Mouse (Mus musculus) left cerebral cortex, adult 2 months (tissue): Measurements from ENCODE around the gene Sh2b2. TPM values are rescaled to one million over a fixed set of nuclear protein-coding genes. Genes with fewer than 3 reads are reported as not detected.
A peak's percentile ranks its signal among the peaks of the same experiment; 100 is the strongest.

Source experiments
- DNase-seq, 2 experiments: peaks; one replicate each; pipeline ENCODE4 v3.0.0; 2021 to 2022; ENCODE audit warnings: low spot score in 2 of 2, mixed read lengths in 1 of 2; ENCODE audit errors: extremely low spot score in 1 of 2
- H3K27ac ChIP-seq: fragments of 200-600 bp; 2 replicates; pipeline ENCODE4 v1.8.1; 2022
- H3K4me3 ChIP-seq: fragments of 200-600 bp; 2 replicates; pipeline ENCODE4 v1.8.1; 2022
- CTCF ChIP-seq: fragments of 200-600 bp; IDR thresholded peaks from 2 replicates; pipeline ENCODE4 v1.8.1; 2022; ENCODE audit warnings: antibody characterized with exemption, mild to moderate bottlenecking, moderate library complexity
- intact Hi-C: fragments of 180-260 bp; cut with DNase I; formaldehyde crosslinking; loops from one replicate; pipeline ENCODE4 v1.15.1; 2025
- long read RNA-seq, 2 experiments: library from polyadenylated mRNA; stranded (forward); transcript quantifications; one replicate each; pipeline ENCODE4 v2.0.0; 2021; ENCODE audit warnings: borderline mapping rate in 2 of 2
- total RNA-seq, 2 experiments: library from RNA; stranded (reverse); gene quantifications; 2 replicates each; pipeline ENCODE4 v1.2.3; 2021

Gene Sh2b2
- total RNA-seq, result 1 to 10 TPM; 7.4 to 9.4 TPM
- long read RNA-seq, experiment 1, partial matches to known transcripts, result 1 of 11 reads
- long read RNA-seq, experiment 1, other reads (novel, unspliced or antisense), result 3 of 11 reads
- long read RNA-seq, experiment 2, transcript Sh2b2-201 (9 exons, 2,848 nt), result major isoform, 8 of 13 reads
- long read RNA-seq, experiment 2, partial matches to known transcripts, result 0 of 13 reads
- long read RNA-seq, experiment 2, other reads (novel, unspliced or antisense), result 4 of 13 reads

DNA sequence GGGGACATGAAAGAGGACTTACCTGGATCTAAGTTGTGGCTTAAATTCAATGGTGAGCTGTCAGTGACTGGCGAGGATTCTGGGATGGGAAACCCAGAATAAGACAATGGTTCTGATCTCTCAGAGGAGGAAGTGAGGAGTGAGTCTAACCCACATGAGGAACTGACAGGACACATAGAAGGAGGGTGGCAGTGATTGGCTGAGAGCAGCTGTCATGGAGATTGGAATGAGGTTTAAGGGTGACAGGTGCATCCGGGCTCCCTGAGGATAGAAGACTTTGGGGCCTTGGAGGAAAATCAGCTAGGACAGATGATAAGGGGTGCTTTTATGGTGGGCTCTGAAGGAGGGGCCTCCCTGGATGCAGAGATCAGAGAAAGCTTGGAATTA, at the start of gene Sh2b2:
TSS of gene Sh2b2 (minus strand) at position 105 of the 387 bp plus-strand sequence.
- no peak for DNase-seq
- no peak for TF ChIP-seq CTCF
- Histone ChIP-seq H3K4me3 (peak within 1 kb of the TSS; percentile 87), H3K27ac (no peak within 1 kb of the TSS)
- intact Hi-C loops, result no loop called here

DNA sequence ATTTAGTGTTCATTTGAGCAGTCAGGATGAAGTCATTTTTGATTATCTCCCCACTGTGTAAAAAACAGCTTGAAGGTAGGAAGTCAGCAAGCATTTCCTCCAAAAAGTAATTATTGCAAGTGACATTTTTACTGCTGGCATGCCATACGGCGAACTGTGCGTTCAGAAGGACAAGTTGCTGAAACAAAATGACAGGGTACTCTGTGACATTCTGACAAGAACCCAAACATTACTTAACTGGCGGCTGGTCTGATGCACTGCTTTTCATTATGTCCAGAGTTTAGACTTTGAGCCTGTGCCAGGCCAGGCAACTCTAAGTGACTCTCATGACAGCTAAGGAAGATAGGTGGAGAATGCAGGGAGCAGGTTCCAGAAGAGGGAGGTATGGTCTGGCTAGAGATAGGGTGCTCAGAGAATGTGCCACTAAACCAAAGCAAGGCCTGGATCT, 46.6 kb upstream of the Sh2b2 start:
- no peak for DNase-seq
- Histone ChIP-seq H3K4me3 (no peak overlapping the region), H3K27ac (no peak overlapping the region; the same call in 1 of the 2 replicates)
- TF ChIP-seq CTCF, result no peak
- intact Hi-C loops, result no loop called here

DNA sequence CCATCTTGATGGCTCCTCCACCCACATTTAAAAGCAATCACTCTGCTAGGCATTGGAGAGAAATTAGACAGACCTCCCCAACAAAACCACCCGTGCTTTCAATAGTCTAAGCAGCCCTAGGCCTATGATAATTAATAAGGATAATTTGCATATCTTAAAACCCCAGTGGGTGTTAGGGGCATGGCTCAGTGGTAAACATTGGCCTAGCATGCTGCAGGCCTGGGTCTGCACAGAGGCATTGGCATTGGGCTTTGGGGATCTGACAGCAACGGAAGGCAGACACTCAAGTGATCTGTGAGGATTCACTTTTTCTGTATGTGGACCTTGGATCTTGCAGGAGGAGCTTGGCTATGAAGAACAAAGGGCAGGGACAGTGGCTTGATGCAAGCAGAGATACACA, 46.0 kb upstream of the Sh2b2 start:
- TF ChIP-seq CTCF, result no peak
- no peak overlapping the region for H3K4me3 ChIP-seq
- intact Hi-C loops, result no loop called here
- H3K27ac ChIP-seq, result no peak overlapping the region
- no peak for DNase-seq

- intact Hi-C loops, result no loop called here
- Histone ChIP-seq H3K4me3 (no peak overlapping the region), H3K27ac (no peak overlapping the region)
- DNase-seq, result no peak
- TF ChIP-seq CTCF, result no peak
Measured at GRCm38 (mm10) chr5:136291562-136291961, 45.2 kb upstream of the Sh2b2 start.

GRCm38 (mm10) chr5:136289776-136290175, 43.4 kb upstream of the Sh2b2 start:
- Histone ChIP-seq H3K27ac (no peak overlapping the region), H3K4me3 (no peak overlapping the region)
- no peak for TF ChIP-seq CTCF
- no peak for DNase-seq
- intact Hi-C loops, result no loop called here

DNA sequence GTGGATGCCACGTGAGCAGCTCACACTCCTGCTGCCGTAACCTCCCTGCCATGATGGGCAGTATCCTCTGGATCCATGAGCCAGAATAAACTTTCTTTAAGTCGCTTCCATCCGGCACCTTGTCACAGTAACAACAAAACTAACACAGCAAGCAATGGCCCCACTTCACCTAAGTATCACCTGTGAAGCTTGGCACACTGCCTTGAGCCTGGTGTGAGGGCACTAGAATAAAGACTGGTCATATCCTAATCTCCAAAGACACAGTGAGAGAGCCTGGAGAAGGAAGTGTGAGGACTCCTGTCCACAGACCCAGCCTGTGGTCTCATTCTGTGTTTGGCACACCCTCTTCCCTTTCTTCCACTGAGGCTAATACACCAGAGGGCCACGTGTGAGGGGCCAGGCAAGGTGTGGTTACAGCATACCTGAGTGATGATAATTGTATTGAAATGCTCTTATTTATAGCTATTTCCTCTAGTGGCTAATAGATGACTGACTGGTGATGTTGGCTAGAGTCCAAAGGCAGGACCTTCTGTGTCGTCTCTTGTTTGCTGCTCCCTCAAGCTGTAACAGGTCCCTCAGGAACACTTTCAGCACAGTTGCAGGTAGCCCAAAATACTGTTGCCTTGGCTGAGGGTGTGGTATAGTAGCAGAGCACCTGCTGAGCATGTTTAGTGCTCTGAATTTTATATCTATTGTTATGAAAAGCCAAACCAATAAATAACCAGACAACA, 42.2 kb upstream of the Sh2b2 start:
- no peak for DNase-seq
- no peak overlapping the region for H3K4me3 ChIP-seq
- TF ChIP-seq CTCF, result no peak
- intact Hi-C loops, result no loop called here
- no peak overlapping the region for H3K27ac ChIP-seq

- no peak for DNase-seq
- no peak for TF ChIP-seq CTCF
- Histone ChIP-seq H3K27ac (no peak overlapping the region), H3K4me3 (no peak overlapping the region)
- intact Hi-C loops, result no loop called here
Measured at GRCm38 (mm10) chr5:136286566-136286965, 40.2 kb upstream of the Sh2b2 start.

- Histone ChIP-seq H3K4me3 (no peak overlapping the region), H3K27ac (no peak overlapping the region)
- intact Hi-C loops, result no loop called here
- TF ChIP-seq CTCF, result no peak
- no peak for DNase-seq
Measured at GRCm38 (mm10) chr5:136285106-136285505, 38.8 kb upstream of the Sh2b2 start.

- peak; percentile 74 for TF ChIP-seq CTCF
- DNase-seq, result peak in 1 of 2 experiments; percentile 45
- intact Hi-C loops, result loop anchor here (1.0 to 5.0 kb wide), 5 partner anchors 286 to 476 kb away; partner anchors contain the start of gene Cux1
Measured at GRCm38 (mm10) chr5:136281351-136281750, 35.0 kb upstream of the Sh2b2 start.

GRCm38 (mm10) chr5:136274739-136275138, 28.4 kb upstream of the Sh2b2 start:
- H3K27ac ChIP-seq, result no peak overlapping the region
- intact Hi-C loops, result no loop called here

More at GRCm38 (mm10) chr5:136281351-136281750, 35.0 kb upstream of the Sh2b2 start:
- H3K4me3 ChIP-seq, result no peak overlapping the region
- H3K27ac ChIP-seq, result no peak overlapping the region

GRCm38 (mm10) chr5:136269937-136270336, 23.6 kb upstream of the Sh2b2 start:
- intact Hi-C loops, result no loop called here
- H3K4me3 ChIP-seq, result no peak overlapping the region
- DNase-seq, result no peak
- no peak overlapping the region for H3K27ac ChIP-seq
- no peak for TF ChIP-seq CTCF

More at GRCm38 (mm10) chr5:136274739-136275138, 28.4 kb upstream of the Sh2b2 start:
- TF ChIP-seq CTCF, result no peak
- DNase-seq, result no peak
- H3K4me3 ChIP-seq, result no peak overlapping the region

GRCm38 (mm10) chr5:136266077-136266476, 19.7 kb upstream of the Sh2b2 start:
- Histone ChIP-seq H3K4me3 (no peak overlapping the region), H3K27ac (no peak overlapping the region)
- no peak for TF ChIP-seq CTCF
- no peak for DNase-seq
- intact Hi-C loops, result no loop called here
